Mouse (Mus musculus) CH12.LX (cell line): ENCODE measurements around the gene Ash1l. TPM values are rescaled to one million over a fixed set of nuclear protein-coding genes. Genes with fewer than 3 reads are reported as not detected.

Source experiments
- DNase-seq: peaks from one replicate; pipeline ENCODE4 v3.0.0-alpha.2; 2013; ENCODE audit errors: extremely low read depth
- H3K27ac ChIP-seq: 2 replicates; pipeline ENCODE4 v1.5.1; 2012; ENCODE audit warnings: low read depth, mild to moderate bottlenecking, control low read depth, moderate library complexity; ENCODE audit not compliant: insufficient read depth
- H3K27me3 ChIP-seq: replicated peaks from 2 replicates; pipeline ENCODE3; 2012; ENCODE audit warnings: inconsistent platforms
- H3K36me3 ChIP-seq, 2 experiments: replicated peaks in 1 of 2; 2 replicates each; pipeline versions ENCODE3 to v1.6.1; 2012; ENCODE audit warnings: inconsistent platforms in 1 of 2, low read length in 1 of 2, mild to moderate bottlenecking in 1 of 2, mixed read lengths in 1 of 2, moderate library complexity in 1 of 2; ENCODE audit not compliant: control insufficient read depth in 1 of 2, insufficient read depth in 1 of 2
- H3K4me1 ChIP-seq, 2 experiments: 2 replicates each; pipeline ENCODE4 v1.6.1; 2012; ENCODE audit warnings: inconsistent platforms in 1 of 2, moderate library complexity in 1 of 2; ENCODE audit not compliant: insufficient read depth in 2 of 2, control insufficient read depth in 1 of 2
- H3K4me2 ChIP-seq: 2 replicates; pipeline ENCODE4 v1.6.1; 2012; ENCODE audit warnings: low read depth, mild to moderate bottlenecking, control low read depth; ENCODE audit not compliant: poor library complexity, insufficient read depth, severe bottlenecking
- H3K4me3 ChIP-seq, 3 experiments: fragments of 150-350 bp in 1 of 3; sonication (generic) in 1 of 3; replicated peaks in 1 of 3; 2 replicates each; pipeline versions ENCODE3 to v1.5.1; 2011 to 2012; ENCODE audit warnings: low read depth in 2 of 3, low read length in 2 of 3, mild to moderate bottlenecking in 2 of 3, moderate library complexity in 2 of 3, control low read depth in 1 of 3, improper control_type of control experiment in 1 of 3, inconsistent platforms in 1 of 3, mixed read lengths in 1 of 3; ENCODE audit not compliant: poor library complexity in 1 of 3
- H3K79me2 ChIP-seq: replicated peaks from 2 replicates; pipeline ENCODE4 v1.6.1; 2012; ENCODE audit warnings: mild to moderate bottlenecking, moderate library complexity; ENCODE audit not compliant: control insufficient read depth, poor library complexity, insufficient read depth, severe bottlenecking; ENCODE audit errors: extremely low read depth
- H3K9ac ChIP-seq: 2 replicates; pipeline ENCODE4 v1.6.1; 2012; ENCODE audit warnings: low read depth, mild to moderate bottlenecking, control low read depth, moderate library complexity; ENCODE audit not compliant: insufficient read depth
- H3K9me3 ChIP-seq: replicated peaks from 2 replicates; pipeline ENCODE3; 2012; ENCODE audit warnings: low read length, inconsistent platforms, mixed read lengths
- BHLHE40 ChIP-seq: IDR thresholded peaks from 2 replicates; pipeline ENCODE4 v1.6.1; 2011; ENCODE audit warnings: mild to moderate bottlenecking, low read depth, low read length, improper control_type of control experiment
- CHD2 ChIP-seq: IDR thresholded peaks from 2 replicates; pipeline ENCODE4 v1.6.1; 2011; ENCODE audit warnings: low read length, improper control_type of control experiment
- CTCF ChIP-seq, 2 experiments: IDR thresholded peaks in 1 of 2; conservative IDR thresholded peaks in 1 of 2; 2 replicates each; pipeline ENCODE4 v1.5.1; 2011 to 2012; ENCODE audit warnings: low read depth in 2 of 2, low read length in 2 of 2, improper control_type of control experiment in 1 of 2, inconsistent platforms in 1 of 2, mild to moderate bottlenecking in 1 of 2, moderate library complexity in 1 of 2
- ELF1 ChIP-seq: IDR thresholded peaks from 2 replicates; pipeline ENCODE4 v1.6.1; 2014; ENCODE audit warnings: low read depth, mild to moderate bottlenecking, inconsistent platforms, low read length, improper control_type of control experiment
- EP300 ChIP-seq: IDR thresholded peaks from 2 replicates; pipeline ENCODE4 v1.6.1; 2011; ENCODE audit warnings: low read length, improper control_type of control experiment
- ETS1 ChIP-seq: conservative IDR thresholded peaks from 2 replicates; pipeline ENCODE4 v1.6.1; 2012; ENCODE audit warnings: low read depth, mild to moderate bottlenecking, inconsistent platforms, low read length, improper control_type of control experiment, moderate library complexity
- HCFC1 ChIP-seq: IDR thresholded peaks from 2 replicates; pipeline ENCODE4 v1.6.1; 2012; ENCODE audit warnings: low read depth, mild to moderate bottlenecking, inconsistent platforms, low read length, improper control_type of control experiment
- IRF4 ChIP-seq: IDR thresholded peaks from 2 replicates; pipeline ENCODE4 v1.6.1; 2014; ENCODE audit warnings: low read depth, mild to moderate bottlenecking, inconsistent platforms, low read length, improper control_type of control experiment
- JUN ChIP-seq: IDR thresholded peaks from 2 replicates; pipeline ENCODE4 v1.6.1; 2011; ENCODE audit warnings: low read depth, mild to moderate bottlenecking, low read length, improper control_type of control experiment, moderate library complexity; ENCODE audit not compliant: insufficient read depth
- MAZ ChIP-seq: IDR thresholded peaks from 2 replicates; pipeline ENCODE4 v1.6.1; 2012; ENCODE audit warnings: low read depth, mild to moderate bottlenecking, inconsistent platforms, low read length, improper control_type of control experiment, moderate library complexity
- NELFE ChIP-seq: IDR thresholded peaks from 2 replicates; pipeline ENCODE4 v1.6.1; 2011; ENCODE audit warnings: low read depth, low read length, improper control_type of control experiment
- NRF1 ChIP-seq: IDR thresholded peaks from 2 replicates; pipeline ENCODE4 v1.6.1; 2014; ENCODE audit warnings: low read depth, mild to moderate bottlenecking, inconsistent platforms, low read length, improper control_type of control experiment, moderate library complexity
- POLR2A ChIP-seq: IDR thresholded peaks from 2 replicates; pipeline ENCODE4 v1.6.1; 2011; ENCODE audit warnings: low read depth, mild to moderate bottlenecking, improper control_type of control experiment, low read length
- RCOR1 ChIP-seq: conservative IDR thresholded peaks from 2 replicates; pipeline ENCODE4 v1.6.1; 2012; ENCODE audit warnings: low read depth, mild to moderate bottlenecking, inconsistent platforms, low read length, improper control_type of control experiment
- SMC3 ChIP-seq: IDR thresholded peaks from 2 replicates; pipeline ENCODE4 v1.6.1; 2011; ENCODE audit warnings: low read depth, low read length, improper control_type of control experiment
- TBP ChIP-seq: conservative IDR thresholded peaks from 2 replicates; pipeline ENCODE4 v1.6.1; 2011; ENCODE audit warnings: low read depth, low read length, improper control_type of control experiment
- TCF12 ChIP-seq: IDR thresholded peaks from 2 replicates; pipeline ENCODE4 v1.6.1; 2014; ENCODE audit warnings: low read depth, mild to moderate bottlenecking, inconsistent platforms, low read length, improper control_type of control experiment
- UBTF ChIP-seq: IDR thresholded peaks from 2 replicates; pipeline ENCODE4 v1.6.1; 2012; ENCODE audit warnings: low read depth, mild to moderate bottlenecking, inconsistent platforms, low read length, improper control_type of control experiment, moderate library complexity
- USF1 ChIP-seq: IDR thresholded peaks from 2 replicates; pipeline ENCODE4 v1.6.1; 2014; ENCODE audit warnings: low read depth, mild to moderate bottlenecking, inconsistent platforms, low read length, improper control_type of control experiment
- USF2 ChIP-seq: conservative IDR thresholded peaks from 2 replicates; pipeline ENCODE4 v1.6.1; 2011; ENCODE audit warnings: low read depth, low read length, improper control_type of control experiment
- ZNF384 ChIP-seq: IDR thresholded peaks from 2 replicates; pipeline ENCODE4 v1.6.1; 2012; ENCODE audit warnings: low read depth, low read length, improper control_type of control experiment, inconsistent platforms
- dilution Hi-C: fragments of 300-500 bp; cut with MboI; formaldehyde crosslinking; loops from 2 replicates; pipeline ENCODE4 v1.14.3; 2020; ENCODE audit warnings: low sequenced_read_pairs; ENCODE audit not compliant: extremely low pct_unique_long_range_greater_than_20kb, extremely low pct_ligation_motif_present
- in situ Hi-C: fragments of 300-500 bp; cut with MboI; formaldehyde crosslinking; loops from 3 replicates; pipeline ENCODE4 v1.14.3; 2019; ENCODE audit warnings: low sequenced_read_pairs, low pct_ligation_motif_present, low pct_unique_long_range_greater_than_20kb, mixed read lengths
- polyA plus RNA-seq: library from polyadenylated mRNA; unstranded; fragments of >175 nt; gene quantifications from 2 replicates; pipeline ENCODE4 v1.2.1, GENCODE M21; 2012; ENCODE audit warnings: low read depth; ENCODE audit not compliant: insufficient read length
- total RNA-seq, 2 experiments: library from RNA; depleted of rRNA; stranded (reverse); fragments of 300-350 nt in 1 of 2; fragments of >200 nt in 1 of 2; gene quantifications; 2 replicates each; pipeline ENCODE4 v1.2.3; 2012 to 2014

Ash1l gene
- total and polyA plus RNA-seq, 3 experiments = 2.9 to 9.7 (median 5.8) TPM

DNA sequence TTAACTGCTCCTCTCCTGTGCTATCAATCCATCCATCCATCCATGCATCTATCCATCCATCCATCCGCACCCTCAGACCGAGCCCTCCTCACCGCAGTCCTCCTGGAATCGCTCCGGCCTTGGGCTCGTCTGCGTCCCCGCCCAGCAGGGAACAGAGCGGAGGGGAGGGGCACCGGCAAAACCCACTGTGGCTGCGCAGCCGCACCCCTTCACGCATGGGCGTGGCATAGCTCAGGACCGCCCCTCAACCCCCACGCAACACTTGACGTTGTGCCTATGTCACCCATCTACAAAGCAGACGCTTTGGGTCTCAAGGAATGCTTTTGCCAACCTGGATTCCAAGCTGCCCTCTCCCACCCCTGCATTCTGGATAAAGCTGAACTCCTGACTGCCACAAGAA is 142.8 kb downstream of the Ash1l start, which contains the start of gene Rusc1:
Gene Rusc1, minus strand, starts transcription at position 137 of the 400 bp plus-strand sequence.
- Histone ChIP-seq H3K9me3 (no peaks in the 10 kb centered on the region), H3K4me2 (no peak within 1 kb of the TSS), H3K27ac (no peak within 1 kb of the TSS), H3K79me2 (no peaks in the 10 kb centered on the region), H3K9ac (no peak within 1 kb of the TSS), H3K4me1 (peaks cover 8 to 45% of the 10 kb centered on the region in 2 experiments), H3K4me3 (no peak within 1 kb of the TSS), H3K27me3 (peaks cover 2% of the 10 kb centered on the region), H3K36me3 (peaks cover 37 to 53% of the 10 kb centered on the region in 2 experiments)
- dilution Hi-C loops = no loop called here
- DNase-seq = no peak
- TF ChIP-seq ZNF384 (no peak), MAZ (no peak), NRF1 (no peak), TBP (no peak), RCOR1 (no peak), SMC3 (no peak), HCFC1 (no peak), IRF4 (no peak), USF2 (no peak), TCF12 (no peak), CTCF (conservative IDR thresholded peaks at IDR 0.05 in 1 of 2, IDR thresholded peaks at IDR 0.05 in 1 of 2; ENCODE audit: low read depth in 2 of 2, low read length in 2 of 2) (no peak), JUN (no peak), CHD2 (no peak), NELFE (no peak)
- in situ Hi-C loops = loop anchor here (5.0 kb wide), 1 partner anchor 64 kb away; no protein-coding TSS in a partner anchor

GRCm38 (mm10) chr3:89094021-89094420 is 143.6 kb downstream of the Ash1l start:
- no peak overlapping the region for H3K9ac ChIP-seq
- in situ Hi-C loops = loop anchor here (5.0 kb wide), 1 partner anchor 63 kb away; no protein-coding TSS in a partner anchor
- no peak overlapping the region for H3K4me3 ChIP-seq
- H3K4me1 ChIP-seq = peaks cover 6 to 44% of the 10 kb centered on the region in 2 experiments
- no peak overlapping the region for H3K27ac ChIP-seq
- peaks cover 2% of the 10 kb centered on the region for H3K27me3 ChIP-seq
- no peaks in the 10 kb centered on the region for H3K79me2 ChIP-seq
- no peak for DNase-seq
- H3K9me3 ChIP-seq = no peaks in the 10 kb centered on the region
- peaks cover 43 to 62% of the 10 kb centered on the region in 2 experiments for H3K36me3 ChIP-seq
- TF ChIP-seq ELF1 = no peak
- no peak for TF ChIP-seq UBTF
- no peak for TF ChIP-seq POLR2A
- no peak for TF ChIP-seq BHLHE40
- no peak for TF ChIP-seq USF1
- TF ChIP-seq MAZ = no peak
- no peak for TF ChIP-seq ETS1
- no peak for TF ChIP-seq EP300
- TF ChIP-seq, all 38 proteins: peak for 0
- H3K4me2 ChIP-seq = no peak overlapping the region
- dilution Hi-C loops = no loop called here
